Mouse (Mus musculus) heart, postnatal 0 days (tissue): ENCODE data around the gene Vmn2r15. TPM values are rescaled to one million over a fixed set of nuclear protein-coding genes. Genes with fewer than 3 reads are reported as not detected.

ENCODE experiments used
- ATAC-seq: fragments of 200-750 bp; cut with Nextera tagmentation; 2 replicates; pipeline ENCODE4 v1.8.0; 2017; ENCODE audit warnings: low read depth, moderate number of reproducible peaks, moderate library complexity; ENCODE audit not compliant: insufficient read depth
- DNase-seq: peaks from one replicate; pipeline ENCODE4 v3.0.0-alpha.2; 2016; ENCODE audit warnings: low spot score
- H3K27ac ChIP-seq: fragments of 300-500 bp; sonication (generic); 2 replicates; pipeline ENCODE4 v1.5.1; 2014; ENCODE audit warnings: low read depth, mild to moderate bottlenecking
- H3K27me3 ChIP-seq: fragments of 300-500 bp; sonication (generic); 2 replicates; pipeline ENCODE4 v1.6.1; 2014; ENCODE audit warnings: low read length, mixed read lengths; ENCODE audit not compliant: control insufficient read depth, insufficient read depth
- H3K36me3 ChIP-seq: fragments of 300-500 bp; sonication (generic); replicated peaks from 2 replicates; pipeline ENCODE4 v1.6.1; 2014; ENCODE audit warnings: low read length, mixed read lengths; ENCODE audit not compliant: control insufficient read depth, insufficient read depth
- H3K4me1 ChIP-seq: fragments of 300-500 bp; sonication (generic); 2 replicates; pipeline ENCODE4 v1.6.1; 2014; ENCODE audit warnings: antibody characterized with exemption; ENCODE audit not compliant: control insufficient read depth, insufficient read depth
- H3K4me2 ChIP-seq: fragments of 300-500 bp; sonication (generic); 2 replicates; pipeline ENCODE4 v1.6.1; 2014; ENCODE audit warnings: low read depth, mild to moderate bottlenecking, low read length, moderate library complexity
- H3K4me3 ChIP-seq: fragments of 300-500 bp; sonication (generic); 2 replicates; pipeline ENCODE4 v1.5.1; 2014; ENCODE audit warnings: low read depth, low read length
- H3K9ac ChIP-seq: fragments of 300-500 bp; sonication (generic); replicated peaks from 2 replicates; pipeline ENCODE4 v1.6.1; 2014; ENCODE audit warnings: low read depth, low read length, mixed read lengths
- H3K9me3 ChIP-seq: fragments of 300-500 bp; sonication (generic); replicated peaks from 2 replicates; pipeline ENCODE4 v1.6.1; 2016; ENCODE audit warnings: low read length; ENCODE audit not compliant: control insufficient read depth
- CTCF ChIP-seq: IDR thresholded peaks from 2 replicates; pipeline ENCODE4 v1.5.1; 2016; ENCODE audit warnings: antibody characterized with exemption, control low read depth, low read depth
- EP300 ChIP-seq: IDR thresholded peaks from 2 replicates; pipeline ENCODE4 v1.6.1; 2016; ENCODE audit warnings: antibody characterized with exemption, low read depth
- WGBS: fragments of 180-500 bp; shearing (Covaris S2); extraction: QIAGEN DNeasy Blood & Tissue Kit; methylation state at CpG from one replicate; pipeline ENCODE4 v1.1.7; 2014; 5-methylcytosine and 5-hydroxymethylcytosine counted together
- polyA plus RNA-seq: library from polyadenylated mRNA; unstranded; fragments of >200 nt; fragmentation: Nextera tagmentation; extraction: Ambion mirVana; gene quantifications from 2 replicates; pipeline ENCODE4 v1.2.1, GENCODE M21; 2015
- total RNA-seq: library from RNA; depleted of rRNA; stranded (reverse); fragments of >200 nt; gene quantifications from 2 replicates; pipeline ENCODE4 v1.2.3, GENCODE M21; 2014; ENCODE audit warnings: low replicate concordance; rRNA removed

Vmn2r15 gene
- total RNA-seq = not detected in 2 replicates
- not detected in 2 replicates for polyA plus RNA-seq

GRCm38 (mm10) chr5:109297544-109297943 is at the start of gene Vmn2r15:
Gene Vmn2r15, minus strand, starts transcription at chr5:109297644.
- H3K36me3 ChIP-seq = no peaks in the 10 kb centered on the region
- H3K9ac ChIP-seq = no peak within 1 kb of the TSS
- no peaks in the 10 kb centered on the region for H3K9me3 ChIP-seq
- H3K4me1 ChIP-seq = no peaks in the 10 kb centered on the region
- WGBS = 33% methylated on average over 3 of the region's 3 CpGs
- DNase-seq = no peak
- TF ChIP-seq CTCF = no peak
- TF ChIP-seq EP300 = no peak
- H3K4me2 ChIP-seq = no peak within 1 kb of the TSS
- no peak within 1 kb of the TSS for H3K4me3 ChIP-seq
- H3K27me3 ChIP-seq = no peaks in the 10 kb centered on the region
- ATAC-seq = no peak
- H3K27ac ChIP-seq = no peak within 1 kb of the TSS

- Histone ChIP-seq H3K9me3 (no peaks in the 10 kb centered on the region; the same call in 1 of the 2 replicates), H3K27me3 (no peaks in the 10 kb centered on the region), H3K9ac (no peak within 1 kb of the TSS), H3K4me1 (no peaks in the 10 kb centered on the region), H3K4me2 (no peak within 1 kb of the TSS), H3K27ac (no peak within 1 kb of the TSS), H3K36me3 (no peaks in the 10 kb centered on the region), H3K4me3 (no peak within 1 kb of the TSS)
- 35% methylated on average over 2 of the region's 2 CpGs for WGBS
- ATAC-seq (no peak), DNase-seq (no peak)
- TF ChIP-seq CTCF = no peak
- no peak for TF ChIP-seq EP300
Measured at GRCm38 (mm10) chr5:109329862-109330261, 32.4 kb upstream of the Vmn2r15 start, which contains the start of gene Vmn2r16. Gene Vmn2r16, plus strand, starts transcription at chr5:109330162.

DNA sequence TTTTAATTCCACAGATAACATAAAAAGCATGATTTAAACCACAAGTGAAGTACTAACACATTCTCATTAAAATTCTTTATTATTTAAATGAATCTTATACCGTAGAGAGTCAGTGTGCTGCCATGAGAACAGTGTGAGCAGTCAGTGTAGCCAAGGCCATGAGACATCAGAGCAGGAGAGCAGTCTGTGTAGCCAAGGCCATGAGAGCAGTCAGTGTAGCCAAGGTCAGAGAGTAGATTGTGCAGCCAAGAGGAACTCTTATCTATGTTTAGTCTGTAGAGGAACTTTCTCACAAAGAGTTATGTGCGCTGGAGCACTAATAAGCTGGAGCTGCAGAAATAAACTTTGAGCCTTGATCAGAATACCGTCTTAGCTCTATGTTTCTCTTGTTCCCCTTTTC is 2.8 kb downstream of the Vmn2r15 start:
- Histone ChIP-seq H3K9me3 (no peaks in the 10 kb centered on the region), H3K4me1 (no peaks in the 10 kb centered on the region), H3K4me3 (no peak overlapping the region), H3K27me3 (no peaks in the 10 kb centered on the region), H3K4me2 (no peak overlapping the region), H3K9ac (no peak overlapping the region), H3K36me3 (no peaks in the 10 kb centered on the region), H3K27ac (no peak overlapping the region)
- 62% methylated on average over 3 of the region's 3 CpGs for WGBS
- TF ChIP-seq EP300 = no peak
- no peak for TF ChIP-seq CTCF
- no peak for DNase-seq
- ATAC-seq = no peak

Other genes with a start within 250 kb of the Vmn2r15 start
- gene Vmn2r11, start 238.1 kb downstream of the Vmn2r15 start, total RNA-seq = not detected in 2 replicates
- not detected in 2 replicates for gene Vmn2r11, start 238.1 kb downstream of the Vmn2r15 start, polyA plus RNA-seq
- gene Vmn2r12, start 199.7 kb downstream of the Vmn2r15 start, total RNA-seq = not detected in 2 replicates
- gene Vmn2r12, start 199.7 kb downstream of the Vmn2r15 start, polyA plus RNA-seq = not detected in 2 replicates
- not detected in 2 replicates for gene Vmn2r13, start 105.4 kb downstream of the Vmn2r15 start, total RNA-seq
- not detected in 2 replicates for gene Vmn2r13, start 105.4 kb downstream of the Vmn2r15 start, polyA plus RNA-seq
- not detected in 2 replicates for gene Vmn2r14, start 72.9 kb downstream of the Vmn2r15 start, total RNA-seq
- not detected in 2 replicates for gene Vmn2r14, start 72.9 kb downstream of the Vmn2r15 start, polyA plus RNA-seq
- gene Vmn2r16, start 32.5 kb upstream of the Vmn2r15 start, total RNA-seq = not detected in 2 replicates
- not detected in 2 replicates for gene Vmn2r16, start 32.5 kb upstream of the Vmn2r15 start, polyA plus RNA-seq
- not detected in 2 replicates for gene Vmn2r17, start 122.0 kb upstream of the Vmn2r15 start, total RNA-seq
- gene Vmn2r17, start 122.0 kb upstream of the Vmn2r15 start, polyA plus RNA-seq = not detected in 2 replicates